Mouse (Mus musculus) hematopoietic stem cell, adult 5-6 weeks (primary cell): ENCODE measurements at regions not wholly inside any gene's neighbourhood (a gene's known extent, or its start where the extent isn't known, plus 50 kb on each side); places are given as distances from the start of the nearest gene placed in this dataset.

ENCODE experiments used
- ATAC-seq, 2 experiments: fragments of 125-278 bp in 1 of 2; replicated peaks in 1 of 2; 2 replicates each; pipeline ENCODE4 v1.8.0; 2016 to 2017; ENCODE audit warnings: inconsistent platforms in 2 of 2, mild to moderate bottlenecking in 2 of 2, moderate number of reproducible peaks in 2 of 2, low read depth in 1 of 2, moderate TSS enrichment in 1 of 2; ENCODE audit not compliant: low FRiP score in 2 of 2, poor library complexity in 2 of 2, severe bottlenecking in 2 of 2, insufficient read depth in 1 of 2, low TSS enrichment in 1 of 2

DNA sequence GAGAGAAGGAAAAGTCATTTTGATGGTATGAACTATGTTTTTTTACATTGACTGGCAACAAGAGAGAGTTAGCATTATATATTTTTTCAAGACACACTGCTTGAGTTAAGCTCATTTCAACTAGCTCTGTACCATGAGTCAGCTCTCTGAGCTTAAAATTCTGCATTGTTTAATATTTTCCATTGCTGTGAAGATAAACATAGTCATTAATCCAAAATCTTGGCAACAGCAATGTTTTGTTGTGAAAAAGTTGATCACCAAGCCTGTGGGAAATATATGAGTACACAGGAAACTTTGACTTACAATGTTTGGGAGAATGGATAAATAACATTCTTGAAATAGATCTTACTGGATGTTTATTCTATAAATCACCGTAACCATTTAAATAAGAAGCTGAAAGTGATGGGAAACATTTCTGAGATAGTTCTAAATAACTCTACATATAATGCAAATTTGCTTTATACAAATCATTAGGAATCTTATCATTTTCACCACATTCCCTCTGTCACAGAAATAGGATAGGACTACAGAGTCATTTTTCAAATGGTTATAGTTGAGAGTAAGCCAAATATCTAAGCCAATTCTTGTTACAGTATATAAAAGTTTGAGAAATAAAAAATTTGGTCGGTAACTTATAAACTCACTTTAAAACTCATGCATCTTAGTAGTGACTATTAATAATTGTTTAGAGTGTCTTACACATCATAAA lies 290.2 kb upstream of the C030005K15Rik start:
- no peak for ATAC-seq

DNA sequence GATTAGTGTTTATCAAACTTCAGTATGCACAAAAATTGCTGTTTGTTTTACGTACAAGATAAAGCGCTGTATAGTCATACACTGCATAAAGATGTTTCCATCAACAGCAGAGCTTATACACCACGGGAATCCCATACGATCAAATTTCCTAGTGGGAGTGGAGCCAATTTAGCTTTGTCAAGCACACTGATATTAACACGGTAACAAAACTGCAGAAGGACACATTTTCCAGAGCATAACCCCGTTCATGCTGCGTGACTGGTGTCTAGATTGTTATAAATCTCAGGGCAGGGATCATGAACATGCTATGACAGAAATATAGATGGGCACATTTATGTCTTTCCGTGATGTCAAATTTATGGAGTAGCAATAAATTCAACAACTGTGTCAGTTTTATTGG lies 302.6 kb upstream of the C030005K15Rik start:
- no peak for ATAC-seq

DNA sequence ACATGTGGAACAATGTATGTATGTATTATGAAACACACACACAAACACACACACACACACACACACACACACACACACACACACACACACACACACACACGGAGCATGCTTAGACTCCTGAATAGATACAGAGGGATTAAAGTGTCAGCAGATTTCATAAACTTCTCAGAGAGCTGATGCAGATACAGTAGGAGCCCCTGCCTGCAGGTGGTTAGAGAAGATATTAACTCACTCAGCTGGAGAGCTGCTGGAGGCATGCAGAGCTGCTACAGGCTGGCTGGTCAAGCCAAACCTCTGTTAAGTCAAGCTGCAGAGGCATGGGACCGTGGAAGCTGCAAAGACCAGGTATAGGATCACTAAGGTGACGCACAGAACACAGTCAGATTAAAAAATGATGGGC lies 303.1 kb upstream of the C030005K15Rik start:
- no peak for ATAC-seq

DNA sequence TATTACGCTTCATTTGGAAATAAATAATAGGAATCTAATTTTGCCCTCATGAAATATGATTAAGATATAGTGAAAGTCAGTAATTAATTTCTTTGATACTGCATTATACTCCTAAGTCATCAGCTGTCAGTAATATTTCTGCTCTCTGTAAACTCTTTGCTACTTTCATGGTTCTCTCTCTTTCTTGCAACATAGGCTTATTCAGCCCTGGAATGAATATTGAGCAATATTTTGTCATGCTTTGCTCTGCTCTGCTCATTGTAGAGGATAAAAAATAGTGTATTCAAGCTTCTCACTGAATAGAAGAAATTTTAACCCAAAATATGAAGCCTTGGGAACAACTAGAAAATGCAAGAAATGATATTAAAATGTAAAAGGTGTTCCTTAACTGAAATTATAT lies 306.1 kb upstream of the C030005K15Rik start:
- no peak for ATAC-seq

DNA sequence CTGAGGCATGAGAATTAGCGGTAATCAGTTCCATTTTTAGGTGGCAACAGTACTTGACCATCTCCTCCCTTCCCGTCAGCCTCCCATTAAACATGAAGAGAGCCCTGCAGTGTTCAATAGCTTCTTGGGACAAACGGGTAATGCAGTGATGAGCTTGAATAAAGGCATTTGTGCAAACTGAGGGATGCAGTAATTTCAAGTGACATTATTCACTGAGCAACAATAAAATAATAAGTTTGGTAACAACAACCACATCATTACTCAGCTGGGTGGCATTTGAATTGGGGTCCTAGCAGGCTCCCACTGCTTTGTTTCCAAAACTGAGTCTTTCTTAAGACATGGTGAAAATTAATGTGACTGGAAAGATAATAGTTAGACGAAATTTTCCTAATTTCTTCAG lies 315.2 kb upstream of the C030005K15Rik start:
- ATAC-seq: no peak

DNA sequence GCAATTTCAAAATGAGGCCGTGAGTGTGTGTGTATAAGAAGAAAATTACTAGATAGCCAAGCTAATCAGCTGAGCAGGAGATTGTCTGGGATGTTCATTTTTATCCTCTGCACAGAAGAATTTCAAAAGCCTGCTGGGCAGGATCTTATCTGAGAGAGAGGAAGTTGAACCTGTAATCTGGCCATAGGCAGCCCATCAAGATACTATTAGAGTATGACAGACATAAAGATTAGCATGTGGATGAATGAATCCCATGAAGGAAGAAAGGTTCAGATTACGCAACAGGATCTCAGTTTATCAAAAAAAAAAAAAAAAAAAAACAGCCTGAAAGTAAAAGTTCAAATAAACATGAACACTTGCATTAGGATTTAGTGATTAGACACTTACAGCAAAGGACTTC lies 317.3 kb upstream of the C030005K15Rik start:
- no peak for ATAC-seq

DNA sequence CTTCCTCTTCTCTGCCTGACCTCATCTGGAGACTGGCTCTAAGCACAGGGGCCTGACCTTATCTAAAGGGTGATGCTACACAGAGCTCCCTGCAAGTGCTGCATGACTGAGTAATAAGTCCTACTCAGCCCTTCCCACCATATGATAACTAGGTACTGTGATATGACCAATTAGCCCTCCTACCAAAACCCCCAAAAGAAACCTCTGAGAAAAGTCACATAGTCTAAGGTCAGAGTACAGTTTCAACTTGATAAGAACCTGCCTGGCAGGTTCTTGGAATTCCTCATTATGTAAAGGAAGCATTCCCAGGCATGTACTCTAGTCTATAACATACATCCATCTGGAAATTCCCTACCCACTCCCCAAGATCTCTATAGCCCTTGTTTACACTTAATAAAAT lies 318.0 kb upstream of the C030005K15Rik start:
- no peak for ATAC-seq

DNA sequence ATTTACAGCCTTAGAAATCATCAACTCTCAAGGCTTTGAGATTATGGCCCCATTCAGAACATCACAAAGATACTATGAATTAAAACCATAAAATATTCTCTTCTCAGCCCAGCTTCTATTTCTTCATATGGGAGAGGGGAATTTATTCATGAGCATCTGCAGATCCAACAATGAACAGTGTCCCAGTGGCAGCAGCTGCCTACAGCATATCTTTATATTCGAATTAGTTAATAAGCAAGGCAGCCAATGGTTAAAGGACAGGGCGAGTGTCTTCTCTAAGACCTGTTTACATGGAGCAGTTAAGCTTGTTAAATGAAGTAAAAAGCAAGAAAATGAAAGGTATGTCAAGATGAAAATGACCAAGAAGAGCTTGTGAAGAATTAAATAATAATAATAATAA lies 346.9 kb upstream of the C030005K15Rik start:
- ATAC-seq: no peak

DNA sequence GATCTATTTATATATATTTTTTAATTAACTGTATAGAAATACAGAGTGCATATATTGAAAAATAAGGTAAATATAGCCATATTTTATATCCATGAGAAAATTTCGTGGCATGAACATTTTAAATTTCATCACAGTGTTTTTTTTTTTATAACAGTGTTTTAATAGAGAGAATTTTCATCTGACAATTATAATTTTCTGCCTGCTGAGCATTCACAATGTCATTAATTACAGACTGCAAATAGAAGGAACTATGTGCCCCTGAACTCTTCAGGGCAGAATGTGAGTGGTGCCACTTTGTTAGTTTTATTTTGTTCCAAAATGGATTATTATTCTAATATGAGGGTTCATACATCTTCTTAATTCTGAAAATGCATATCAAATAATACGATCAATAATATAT lies 358.3 kb upstream of the C030005K15Rik start:
- ATAC-seq: no peak

DNA sequence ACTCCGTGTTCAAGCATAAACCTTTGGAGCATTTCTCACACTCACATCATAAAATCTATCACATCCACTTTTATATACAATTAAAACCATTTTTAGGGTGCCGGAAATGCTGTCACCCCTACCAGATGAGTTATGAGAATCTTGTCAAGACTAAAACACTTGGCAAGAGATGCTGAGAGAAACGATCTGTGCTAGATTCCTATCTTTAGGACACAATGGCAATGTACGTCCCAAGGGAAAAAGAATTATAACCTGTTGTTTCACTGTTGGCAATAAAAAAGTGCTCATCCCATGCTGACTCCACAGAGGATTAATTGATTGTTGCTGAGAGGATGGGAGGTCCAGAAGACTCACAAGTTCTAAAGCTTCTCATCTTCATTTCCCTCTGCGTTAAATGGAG lies 389.7 kb upstream of the C030005K15Rik start:
- ATAC-seq: no peak

DNA sequence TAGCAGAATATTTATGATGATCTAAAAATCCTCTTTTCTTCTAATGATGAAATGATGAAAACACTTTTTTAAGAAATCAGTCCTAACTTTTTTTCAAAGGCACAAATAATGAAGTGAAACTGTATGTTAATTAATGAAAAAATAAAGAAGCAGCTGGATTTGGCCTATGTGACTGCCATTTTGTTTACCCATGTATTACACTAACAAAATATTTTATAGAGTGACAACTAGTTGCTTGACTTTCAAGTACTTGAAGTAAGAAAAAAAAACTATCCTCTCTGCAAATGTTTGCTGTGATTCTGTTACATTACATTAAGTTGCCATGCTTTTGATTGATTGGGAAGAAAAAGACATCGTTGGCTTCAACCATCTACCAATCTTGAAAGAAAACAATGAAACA lies 399.2 kb upstream of the C030005K15Rik start:
- ATAC-seq: no peak

DNA sequence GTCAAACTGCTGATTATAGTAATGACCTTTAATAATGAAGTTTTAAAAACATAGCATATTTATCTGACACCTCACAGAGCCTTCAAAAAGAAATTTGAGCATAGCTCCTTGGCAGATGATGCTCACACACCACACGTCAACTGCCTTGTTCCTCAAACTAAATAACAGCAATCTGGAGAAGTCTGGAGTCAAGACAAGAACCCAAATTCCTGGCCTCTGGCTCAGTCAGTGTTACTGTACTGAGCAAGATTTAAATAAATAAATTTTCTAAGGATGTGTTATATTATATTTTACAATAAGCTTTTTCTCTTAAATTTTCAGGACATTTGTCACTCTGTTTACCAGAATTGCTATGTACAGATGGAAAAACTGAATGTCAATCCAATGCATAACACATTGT lies 408.5 kb upstream of the C030005K15Rik start:
- no peak for ATAC-seq

DNA sequence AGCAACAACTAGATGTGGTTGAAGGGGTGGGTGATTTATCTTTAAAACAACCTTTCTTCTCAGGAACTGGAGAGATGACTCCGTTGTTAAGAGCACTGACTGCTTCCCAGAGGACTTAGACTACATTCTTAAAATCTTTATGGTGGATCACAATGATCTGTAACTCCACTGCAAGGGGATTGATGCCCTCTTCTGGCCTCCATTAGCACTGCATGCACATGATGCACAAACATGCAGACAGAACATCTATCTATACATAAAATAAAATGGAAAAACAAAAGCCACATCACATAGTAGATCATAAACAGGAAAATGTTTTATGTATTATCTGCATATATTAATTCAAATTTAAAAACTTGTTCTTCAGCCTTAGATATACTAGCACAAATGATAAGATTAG lies 419.2 kb upstream of the C030005K15Rik start:
- ATAC-seq: no peak

DNA sequence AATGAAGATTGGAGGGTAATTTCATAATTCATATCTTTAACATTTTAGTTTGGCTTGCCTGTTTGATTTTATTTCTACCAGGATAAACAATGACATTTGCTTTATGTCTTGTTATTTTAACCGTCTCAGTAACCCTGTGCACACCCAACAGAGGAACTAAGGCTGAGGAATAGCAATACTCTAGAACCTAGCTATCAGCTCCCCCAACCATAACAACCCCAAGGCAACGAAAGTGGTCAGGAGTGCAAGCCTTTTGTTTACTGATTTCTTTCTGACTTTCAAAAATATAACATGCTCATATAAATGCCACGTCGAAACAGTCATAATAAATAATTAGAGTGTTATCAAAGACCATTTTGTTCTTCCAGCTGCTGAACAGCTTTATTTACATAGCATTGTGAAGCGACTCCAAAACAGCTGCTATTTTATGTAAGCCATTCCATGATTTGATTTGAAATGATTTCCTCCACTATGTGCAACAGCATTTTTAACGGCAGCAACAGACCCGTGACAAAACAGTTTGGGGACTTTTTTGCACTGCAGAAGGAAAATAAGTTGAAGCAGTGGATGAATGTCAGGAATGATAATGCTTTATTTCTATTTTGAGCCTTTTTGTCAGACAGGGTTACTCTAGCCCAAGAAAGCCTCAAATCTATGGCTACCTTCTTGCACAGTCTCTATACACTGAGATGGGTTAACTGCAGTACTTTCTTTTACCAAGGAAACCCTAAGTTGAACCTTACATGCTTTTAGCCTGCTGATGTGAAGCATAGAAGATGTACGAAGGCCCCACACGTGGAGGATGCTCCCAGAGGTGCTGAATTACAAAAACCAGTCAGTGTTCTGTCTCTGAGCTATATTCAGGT lies 420.7 kb upstream of the C030005K15Rik start:
- ATAC-seq: no peak

DNA sequence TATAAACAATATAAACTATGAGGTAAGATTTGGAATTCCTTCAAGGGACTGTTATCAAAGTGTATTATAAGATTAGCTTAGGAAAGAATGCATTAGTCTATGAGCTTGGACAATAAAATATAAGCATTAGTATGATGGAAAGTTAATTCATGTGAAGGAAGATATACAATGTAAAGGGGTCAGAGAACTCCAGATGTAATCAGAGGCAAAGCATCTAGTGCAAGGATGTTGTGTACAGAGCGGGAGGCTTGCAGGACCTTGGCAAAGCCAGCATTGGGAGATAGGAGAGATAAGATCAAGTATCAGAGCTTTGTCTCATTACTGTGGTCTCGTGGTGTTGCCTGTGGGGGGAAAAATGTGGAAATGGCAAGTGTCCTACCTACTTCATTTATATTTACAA lies 429.4 kb upstream of the C030005K15Rik start:
- ATAC-seq: no peak

DNA sequence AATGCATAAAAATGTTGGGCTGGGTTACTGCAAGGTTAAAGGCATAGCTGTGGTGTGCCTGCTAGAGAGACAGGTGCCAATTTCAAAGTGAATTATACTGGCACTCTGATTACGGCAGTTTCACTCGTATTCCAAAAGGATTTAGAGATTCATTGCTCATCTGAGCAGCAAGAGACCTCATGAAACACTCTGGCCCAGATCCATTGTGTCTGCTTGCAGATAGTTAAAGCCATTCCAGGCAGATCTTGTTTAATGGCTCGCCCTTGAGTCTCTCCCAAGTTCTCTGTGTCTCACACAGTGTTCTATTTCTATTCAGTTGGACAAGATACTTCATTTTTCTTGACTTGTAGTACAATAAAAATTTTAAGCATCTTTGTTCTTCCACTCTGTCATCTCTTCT lies 459.1 kb upstream of the C030005K15Rik start:
- ATAC-seq: no peak

DNA sequence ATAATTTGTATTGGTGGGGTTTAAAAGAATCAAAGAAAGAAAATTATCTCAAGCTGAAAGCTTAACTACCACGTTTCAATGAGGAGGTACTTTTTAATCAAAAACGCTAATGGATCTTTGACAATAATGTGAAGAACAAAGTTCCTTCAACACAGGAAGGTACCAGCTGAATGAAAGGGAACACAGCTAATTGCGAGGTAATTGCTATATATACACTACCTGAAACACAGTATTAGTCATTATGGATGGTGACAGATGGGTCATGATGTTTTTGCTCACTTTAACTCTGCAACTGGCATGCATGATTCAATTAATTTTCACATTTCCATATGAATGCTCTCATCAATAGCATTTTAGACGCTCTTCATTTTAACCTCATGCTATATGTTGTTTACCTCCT lies 470.3 kb upstream of the C030005K15Rik start:
- ATAC-seq: no peak

DNA sequence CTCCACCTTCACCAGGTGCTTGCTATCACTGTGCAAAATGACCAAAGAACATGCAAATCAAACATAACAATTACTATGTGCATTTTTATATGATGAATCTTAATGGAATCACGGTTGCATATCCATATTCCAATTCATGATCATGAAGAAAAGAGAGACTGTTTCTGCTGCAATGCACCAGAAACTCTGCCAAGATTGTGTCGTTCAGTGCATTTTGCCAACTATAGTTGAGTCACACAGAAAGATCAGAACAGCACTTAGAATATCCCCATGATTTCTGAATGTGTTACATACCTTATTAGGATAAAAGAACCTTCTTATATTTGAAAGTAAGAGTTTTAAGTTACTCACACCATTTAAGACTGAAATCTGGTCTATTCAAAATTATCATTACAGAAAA lies 483.7 kb upstream of the C030005K15Rik start:
- no peak for ATAC-seq
